Mouse (Mus musculus) forebrain, embryonic 13.5 days (tissue): Measurements from ENCODE around the gene Ubr4. TPM values are rescaled to one million over a fixed set of nuclear protein-coding genes. Genes with fewer than 3 reads are reported as not detected.

Source experiments
- ATAC-seq: fragments of 200-750 bp; cut with Nextera tagmentation; 2 replicates; pipeline ENCODE4 v1.8.0; 2017
- H3K27ac ChIP-seq: fragments of 300-500 bp; sonication (generic); 2 replicates; pipeline ENCODE4 v1.5.1; 2015; ENCODE audit warnings: inconsistent platforms, mild to moderate bottlenecking, moderate library complexity
- H3K27me3 ChIP-seq: fragments of 300-500 bp; sonication (generic); 2 replicates; pipeline ENCODE4 v1.6.1; 2015; ENCODE audit warnings: mild to moderate bottlenecking, inconsistent platforms
- H3K36me3 ChIP-seq: fragments of 300-500 bp; sonication (generic); 2 replicates; pipeline ENCODE4 v1.6.1; 2015; ENCODE audit warnings: mild to moderate bottlenecking, inconsistent platforms; ENCODE audit not compliant: poor library complexity, severe bottlenecking
- H3K4me1 ChIP-seq: fragments of 300-500 bp; sonication (generic); 2 replicates; pipeline ENCODE4 v1.6.1; 2015; ENCODE audit warnings: inconsistent platforms
- H3K4me2 ChIP-seq: fragments of 300-500 bp; sonication (generic); 2 replicates; pipeline ENCODE4 v1.6.1; 2015; ENCODE audit warnings: inconsistent platforms, mild to moderate bottlenecking, moderate library complexity
- H3K4me3 ChIP-seq: fragments of 300-500 bp; sonication (generic); 2 replicates; pipeline ENCODE4 v1.5.1; 2015; ENCODE audit warnings: mild to moderate bottlenecking, inconsistent platforms
- H3K9ac ChIP-seq: fragments of 300-500 bp; sonication (generic); 2 replicates; pipeline ENCODE4 v1.6.1; 2015; ENCODE audit warnings: mild to moderate bottlenecking, inconsistent platforms
- H3K9me3 ChIP-seq: fragments of 300-500 bp; sonication (generic); replicated peaks from 2 replicates; pipeline ENCODE4 v1.6.1; 2016; ENCODE audit warnings: inconsistent platforms
- WGBS: fragments of 180-500 bp; shearing (Covaris S2); methylation state at CpG from one replicate; pipeline ENCODE4 v1.1.7; 2015; 5-methylcytosine and 5-hydroxymethylcytosine counted together
- polyA plus RNA-seq: library from polyadenylated mRNA; unstranded; fragments of >200 nt; fragmentation: Nextera tagmentation; extraction: Ambion mirVana; gene quantifications from 2 replicates; pipeline ENCODE4 v1.2.1, GENCODE M21; 2015

Ubr4 gene
- polyA plus RNA-seq, 1 experiment from 2014 or later, result 69.9 TPM

DNA sequence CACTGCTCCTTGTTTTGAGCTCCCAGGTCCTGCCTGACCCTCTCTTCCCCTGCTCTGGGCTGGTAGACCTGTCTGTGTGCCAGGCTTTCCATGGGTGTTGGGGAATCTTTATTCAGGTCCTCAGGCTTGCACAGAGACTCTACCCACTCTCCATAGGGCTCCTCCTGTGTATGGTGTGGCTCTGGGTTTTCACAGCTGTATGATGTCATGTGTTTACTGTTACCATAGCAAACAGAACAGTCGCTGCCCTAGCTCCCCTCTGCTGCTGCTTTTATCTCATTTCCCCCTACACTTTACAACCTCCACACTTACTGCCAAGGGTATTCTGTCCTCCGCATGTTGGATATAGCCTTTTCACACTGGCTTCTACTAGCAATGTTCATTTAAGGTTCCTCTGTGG, 43.0 kb downstream of the Ubr4 start:
- H3K9me3 ChIP-seq, result no peaks in the 10 kb centered on the region
- no peak overlapping the region for H3K4me2 ChIP-seq
- H3K36me3 ChIP-seq, result peaks cover 96% of the 10 kb centered on the region
- H3K4me1 ChIP-seq, result no peaks in the 10 kb centered on the region
- H3K27me3 ChIP-seq, result no peaks in the 10 kb centered on the region
- H3K27ac ChIP-seq, result no peak overlapping the region
- no peak overlapping the region for H3K9ac ChIP-seq
- no peak for ATAC-seq
- no peak overlapping the region for H3K4me3 ChIP-seq
- 73% methylated on average over 2 of the region's 2 CpGs for WGBS

- ATAC-seq, result no peak
- H3K36me3 ChIP-seq, result peaks cover 97% of the 10 kb centered on the region
- WGBS, result 93% methylated on average over 5 of the region's 5 CpGs
These were observed 48.1 kb downstream of the Ubr4 start for GRCm38 (mm10) chr4:139400487-139400886.

GRCm38 (mm10) chr4:139403214-139403613, 50.8 kb downstream of the Ubr4 start:
- peaks cover 99% of the 10 kb centered on the region for H3K36me3 ChIP-seq
- no peak overlapping the region for H3K9ac ChIP-seq
- H3K9me3 ChIP-seq, result no peaks in the 10 kb centered on the region
- no peaks in the 10 kb centered on the region for H3K4me1 ChIP-seq
- ATAC-seq, result no peak
- no peak overlapping the region for H3K4me2 ChIP-seq
- no peak overlapping the region for H3K4me3 ChIP-seq
- no peaks in the 10 kb centered on the region for H3K27me3 ChIP-seq
- H3K27ac ChIP-seq, result no peak overlapping the region
- WGBS, result 84% methylated on average over 14 of the region's 14 CpGs

More at GRCm38 (mm10) chr4:139400487-139400886, 48.1 kb downstream of the Ubr4 start:
- Histone ChIP-seq H3K27ac (no peak overlapping the region), H3K4me3 (no peak overlapping the region), H3K4me1 (no peaks in the 10 kb centered on the region), H3K9ac (no peak overlapping the region), H3K27me3 (no peaks in the 10 kb centered on the region), H3K4me2 (no peak overlapping the region), H3K9me3 (no peaks in the 10 kb centered on the region)

GRCm38 (mm10) chr4:139411351-139411750, 58.9 kb downstream of the Ubr4 start:
- H3K9me3 ChIP-seq, result no peaks in the 10 kb centered on the region
- H3K36me3 ChIP-seq, result peaks cover 99% of the 10 kb centered on the region
- H3K4me3 ChIP-seq, result no peak overlapping the region
- ATAC-seq, result no peak
- no peak overlapping the region for H3K27ac ChIP-seq
- H3K9ac ChIP-seq, result no peak overlapping the region
- no peak overlapping the region for H3K4me2 ChIP-seq
- no peaks in the 10 kb centered on the region for H3K27me3 ChIP-seq
- 91% methylated on average over 3 of the region's 3 CpGs for WGBS
- no peaks in the 10 kb centered on the region for H3K4me1 ChIP-seq

DNA sequence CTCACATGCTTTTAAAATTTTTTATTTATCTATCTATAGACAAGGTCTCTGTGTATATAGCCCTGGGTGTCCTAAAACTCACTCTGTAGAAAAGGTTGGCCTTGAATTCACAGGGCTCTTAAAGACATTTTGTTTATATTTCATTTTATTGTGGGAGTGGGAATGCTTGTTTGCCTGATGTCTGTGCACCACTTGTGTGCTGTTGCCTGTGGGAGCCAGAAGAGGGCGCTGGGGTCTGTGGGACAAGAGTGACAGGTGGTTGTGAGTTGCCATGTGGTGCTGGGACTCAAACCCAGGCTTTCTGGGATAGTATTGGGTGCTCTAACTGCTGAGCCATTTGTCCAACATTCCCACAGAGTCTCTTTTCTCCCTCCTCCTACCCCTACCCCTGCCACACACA, 65.5 kb downstream of the Ubr4 start:
- peaks cover 100% of the 10 kb centered on the region for H3K36me3 ChIP-seq
- H3K9ac ChIP-seq, result no peak overlapping the region
- no peaks in the 10 kb centered on the region for H3K4me1 ChIP-seq
- no peaks in the 10 kb centered on the region for H3K9me3 ChIP-seq
- no peaks in the 10 kb centered on the region for H3K27me3 ChIP-seq
- H3K4me2 ChIP-seq, result no peak overlapping the region
- no peak overlapping the region for H3K27ac ChIP-seq
- WGBS, result 75% methylated on average over 1 of the region's 1 CpGs
- no peak overlapping the region for H3K4me3 ChIP-seq
- no peak for ATAC-seq

DNA sequence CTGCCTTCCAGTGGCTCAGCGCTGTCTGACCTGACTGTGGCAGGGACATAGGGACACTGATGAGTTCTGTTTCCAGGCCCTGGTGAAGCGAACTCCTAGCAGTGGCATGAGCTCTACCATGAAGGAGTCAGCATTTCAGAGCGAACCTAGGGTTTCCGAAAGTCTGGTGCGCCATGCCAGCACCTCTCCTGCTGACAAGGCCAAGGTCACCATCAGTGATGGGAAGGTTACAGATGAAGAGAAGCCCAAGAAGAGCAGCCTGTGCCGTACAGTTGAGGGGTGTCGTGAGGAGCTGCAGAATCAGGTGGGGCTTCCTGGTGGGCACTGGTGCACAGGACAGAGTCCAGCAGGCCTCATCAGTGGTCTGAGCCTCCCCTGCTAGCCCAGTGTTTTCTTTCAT, 69.2 kb downstream of the Ubr4 start:
- no peaks in the 10 kb centered on the region for H3K9me3 ChIP-seq
- H3K36me3 ChIP-seq, result peaks cover 100% of the 10 kb centered on the region
- H3K4me1 ChIP-seq, result no peaks in the 10 kb centered on the region
- H3K27ac ChIP-seq, result no peak overlapping the region
- ATAC-seq, result no peak
- H3K4me3 ChIP-seq, result no peak overlapping the region
- 93% methylated on average over 7 of the region's 7 CpGs for WGBS
- H3K9ac ChIP-seq, result no peak overlapping the region
- H3K27me3 ChIP-seq, result no peaks in the 10 kb centered on the region
- H3K4me2 ChIP-seq, result no peak overlapping the region

DNA sequence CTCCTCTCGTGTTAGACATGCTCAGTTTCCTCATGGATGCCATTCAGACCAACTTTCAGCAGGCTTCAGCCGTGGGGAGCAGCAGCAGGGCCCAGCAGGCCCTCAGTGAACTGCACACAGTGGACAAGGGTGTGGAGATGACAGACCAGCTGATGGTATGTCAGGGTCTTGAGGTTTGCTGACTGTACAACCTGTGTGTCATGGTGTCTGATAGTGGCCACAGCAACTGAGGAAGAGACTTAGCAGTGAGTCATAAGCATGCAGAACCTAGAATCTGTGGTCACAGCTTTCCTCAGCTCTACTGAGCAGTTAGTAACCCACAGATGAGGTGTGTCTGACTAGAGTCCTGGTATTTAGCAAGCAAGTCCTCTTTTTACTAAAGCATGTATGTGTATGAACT, 70.0 kb downstream of the Ubr4 start:
- H3K9ac ChIP-seq, result no peak overlapping the region
- no peak for ATAC-seq
- H3K36me3 ChIP-seq, result peaks cover 100% of the 10 kb centered on the region
- H3K4me2 ChIP-seq, result no peak overlapping the region
- 93% methylated on average over 2 of the region's 2 CpGs for WGBS
- no peak overlapping the region for H3K27ac ChIP-seq
- no peaks in the 10 kb centered on the region for H3K27me3 ChIP-seq
- no peak overlapping the region for H3K4me3 ChIP-seq
- H3K4me1 ChIP-seq, result no peaks in the 10 kb centered on the region
- no peaks in the 10 kb centered on the region for H3K9me3 ChIP-seq

GRCm38 (mm10) chr4:139423270-139423669, 70.9 kb downstream of the Ubr4 start:
- Histone ChIP-seq H3K4me1 (no peaks in the 10 kb centered on the region), H3K4me2 (no peak overlapping the region), H3K27me3 (no peaks in the 10 kb centered on the region), H3K9me3 (no peaks in the 10 kb centered on the region), H3K27ac (no peak overlapping the region), H3K9ac (no peak overlapping the region), H3K36me3 (peaks cover 100% of the 10 kb centered on the region), H3K4me3 (no peak overlapping the region)
- 75% methylated on average over 2 of the region's 2 CpGs for WGBS
- ATAC-seq, result no peak

- Histone ChIP-seq H3K4me1 (no peaks in the 10 kb centered on the region), H3K9ac (no peak overlapping the region), H3K36me3 (peaks cover 100% of the 10 kb centered on the region), H3K27me3 (no peaks in the 10 kb centered on the region), H3K9me3 (no peaks in the 10 kb centered on the region), H3K4me2 (no peak overlapping the region), H3K4me3 (no peak overlapping the region), H3K27ac (no peak overlapping the region)
- WGBS, result 49% methylated on average over 15 of the region's 15 CpGs
- no peak for ATAC-seq
These were observed 77.8 kb downstream of the Ubr4 start for GRCm38 (mm10) chr4:139430176-139430575.

GRCm38 (mm10) chr4:139430891-139431290, 78.5 kb downstream of the Ubr4 start:
- Histone ChIP-seq H3K4me3 (no peak overlapping the region), H3K4me2 (no peak overlapping the region), H3K9ac (no peak overlapping the region), H3K36me3 (peaks cover 100% of the 10 kb centered on the region), H3K27ac (no peak overlapping the region), H3K27me3 (no peaks in the 10 kb centered on the region), H3K4me1 (no peaks in the 10 kb centered on the region), H3K9me3 (no peaks in the 10 kb centered on the region)
- no peak for ATAC-seq
- 68% methylated on average over 4 of the region's 4 CpGs for WGBS

DNA sequence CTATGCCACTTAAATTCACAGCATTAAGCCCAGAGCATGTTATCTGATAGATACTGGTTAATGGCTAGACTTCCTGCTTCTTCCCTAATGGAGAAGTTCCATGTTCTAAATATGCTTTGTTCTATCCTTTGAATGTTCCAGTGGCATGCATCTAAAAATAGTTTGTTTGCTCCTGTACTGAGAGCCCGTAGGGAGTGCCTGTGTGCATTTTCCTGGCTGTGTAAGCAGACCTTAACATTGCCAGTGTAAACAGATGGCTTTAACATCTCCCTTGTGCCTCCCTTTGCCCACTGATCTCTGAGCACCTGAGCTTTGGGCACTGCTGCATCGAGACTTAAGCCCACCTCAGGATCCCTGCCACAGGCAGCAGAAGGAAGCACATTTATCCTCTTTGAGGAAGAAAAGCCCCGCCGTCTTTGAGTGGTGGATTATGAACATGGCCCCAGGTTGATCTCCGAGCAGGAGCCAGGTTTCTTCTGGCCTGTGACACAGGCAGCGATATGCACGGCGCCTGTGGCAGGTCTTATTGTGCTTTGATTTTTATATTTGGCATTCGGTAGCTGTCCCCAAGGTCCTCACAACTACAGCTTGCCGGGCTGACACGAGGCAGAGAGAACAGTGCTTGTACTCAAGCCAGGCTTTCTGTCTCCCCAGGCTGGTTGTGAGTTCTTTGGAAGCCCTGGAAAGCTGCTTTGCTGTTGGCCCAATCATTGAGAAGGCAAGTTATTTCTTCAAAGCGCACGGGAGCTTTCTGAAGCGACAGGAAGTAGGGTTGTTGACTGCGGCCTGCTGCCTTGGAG, 80.8 kb downstream of the Ubr4 start:
- Histone ChIP-seq H3K4me1 (no peaks in the 10 kb centered on the region), H3K27ac (no peak overlapping the region), H3K36me3 (peaks cover 100% of the 10 kb centered on the region), H3K9me3 (no peaks in the 10 kb centered on the region), H3K4me2 (no peak overlapping the region), H3K9ac (no peak overlapping the region), H3K27me3 (no peaks in the 10 kb centered on the region), H3K4me3 (no peak overlapping the region)
- no peak for ATAC-seq
- WGBS, result 94% methylated on average over 15 of the region's 15 CpGs

DNA sequence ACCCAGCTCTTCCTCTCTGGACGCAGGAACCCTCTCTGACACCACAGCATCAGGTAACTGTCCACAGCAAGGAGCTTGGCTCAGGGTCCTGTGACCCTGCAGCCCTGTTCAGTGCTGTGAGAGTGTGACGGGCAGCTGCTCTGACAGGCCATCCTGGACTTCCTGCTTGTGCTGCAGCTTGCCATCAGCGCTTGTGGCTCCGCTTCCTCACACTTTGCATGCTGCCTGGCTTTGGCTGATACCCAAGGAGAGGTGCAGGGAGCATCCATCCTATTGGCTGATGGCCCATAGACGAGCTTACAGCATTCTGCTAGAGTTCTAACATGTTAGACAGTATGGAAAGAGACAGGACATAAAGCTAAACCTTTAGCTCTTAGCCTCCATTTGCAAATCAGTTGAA, 88.8 kb downstream of the Ubr4 start:
- no peaks in the 10 kb centered on the region for H3K9me3 ChIP-seq
- peaks cover 99% of the 10 kb centered on the region for H3K36me3 ChIP-seq
- 85% methylated on average over 5 of the region's 5 CpGs for WGBS
- no peaks in the 10 kb centered on the region for H3K4me1 ChIP-seq
- H3K27ac ChIP-seq, result no peak overlapping the region
- no peaks in the 10 kb centered on the region for H3K27me3 ChIP-seq
- no peak overlapping the region for H3K9ac ChIP-seq
- no peak overlapping the region for H3K4me3 ChIP-seq
- H3K4me2 ChIP-seq, result no peak overlapping the region
- ATAC-seq, result no peak

DNA sequence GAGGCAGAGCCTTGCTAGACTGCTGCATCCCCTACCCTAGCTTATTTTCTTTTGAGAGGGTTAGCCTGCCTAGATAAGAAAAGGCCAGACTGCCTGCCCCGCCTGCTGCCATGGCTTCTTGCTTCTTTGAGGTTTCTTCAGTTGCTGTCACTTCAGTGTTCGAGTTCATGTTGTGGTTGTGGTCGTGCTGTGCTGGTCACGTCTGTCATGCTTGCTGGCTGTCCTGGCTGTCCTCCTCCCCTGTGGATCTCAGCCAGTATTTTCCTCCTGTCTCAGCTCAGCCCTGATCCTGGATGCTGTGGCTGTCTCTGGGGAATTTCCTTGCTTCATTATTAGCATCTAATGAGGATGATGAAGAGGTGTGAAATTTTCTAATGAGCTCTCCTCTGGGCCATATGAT, 89.4 kb downstream of the Ubr4 start:
- H3K9me3 ChIP-seq, result no peaks in the 10 kb centered on the region
- H3K36me3 ChIP-seq, result peaks cover 99% of the 10 kb centered on the region
- H3K27me3 ChIP-seq, result no peaks in the 10 kb centered on the region
- no peak overlapping the region for H3K4me3 ChIP-seq
- H3K4me2 ChIP-seq, result no peak overlapping the region
- H3K27ac ChIP-seq, result no peak overlapping the region
- 84% methylated on average over 4 of the region's 4 CpGs for WGBS
- no peak overlapping the region for H3K9ac ChIP-seq
- no peak for ATAC-seq
- H3K4me1 ChIP-seq, result no peaks in the 10 kb centered on the region
